Mouse (Mus musculus) cortical plate, adult 2 months (tissue): ENCODE measurements around the gene Spata21. TPM values are rescaled to one million over a fixed set of nuclear protein-coding genes. Genes with fewer than 3 reads are reported as not detected.
A peak's percentile ranks its signal among the peaks of the same experiment; 100 is the strongest.

Experiments used
- H3K27ac ChIP-seq: fragments of 200-500 bp; 2 replicates; pipeline ENCODE4 v1.5.1; 2012; ENCODE audit warnings: low read length, control low read depth, inconsistent platforms; ENCODE audit not compliant: insufficient read depth
- H3K4me1 ChIP-seq: fragments of 200-500 bp; 2 replicates; pipeline ENCODE4 v1.6.1; 2011; ENCODE audit warnings: low read length; ENCODE audit not compliant: control insufficient read depth, insufficient read depth
- H3K4me3 ChIP-seq: fragments of 200-500 bp; 2 replicates; pipeline ENCODE4 v1.5.1; 2011; ENCODE audit warnings: mild to moderate bottlenecking, low read length, control low read depth; ENCODE audit not compliant: insufficient read depth
- CTCF ChIP-seq: fragments of 200-500 bp; IDR thresholded peaks from 2 replicates; pipeline ENCODE4 v1.5.1; 2011; ENCODE audit warnings: mild to moderate bottlenecking, control low read depth, low read length; ENCODE audit not compliant: insufficient read depth; ENCODE audit errors: extremely low read depth
- POLR2A ChIP-seq: fragments of 200-500 bp; IDR thresholded peaks from 2 replicates; pipeline ENCODE4 v1.6.1; 2011; ENCODE audit warnings: mild to moderate bottlenecking, low read length, control low read depth; ENCODE audit not compliant: insufficient read depth; ENCODE audit errors: extremely low read depth
- polyA plus RNA-seq: library from polyadenylated mRNA; depleted of rRNA; stranded (reverse); fragments of >200 nt; gene quantifications from 2 replicates; pipeline ENCODE4 v1.2.3, GENCODE M21; 2012

Spata21 gene
- polyA plus RNA-seq, 1 experiment = 0.71 TPM

GRCm38 (mm10) chr4:141096710-141097109 is 8.6 kb downstream of the Spata21 start:
- Histone ChIP-seq H3K4me1 (0 out of 2 replicates have a peak, but pooled peaks cover 1% of the 10 kb centered on the region), H3K27ac (no peak overlapping the region), H3K4me3 (no peak overlapping the region)
- TF ChIP-seq CTCF (no peak), POLR2A (no peak)

- TF ChIP-seq CTCF (no peak), POLR2A (no peak)
- no peak overlapping the region for H3K4me3 ChIP-seq
These were observed 10.8 kb downstream of the Spata21 start for GRCm38 (mm10) chr4:141098935-141099334.

GRCm38 (mm10) chr4:141099956-141100355 is 11.8 kb downstream of the Spata21 start:
- TF ChIP-seq CTCF (no peak), POLR2A (no peak)
- Histone ChIP-seq H3K4me1 (0 out of 2 replicates have a peak, but pooled peaks cover 1% of the 10 kb centered on the region), H3K27ac (no peak overlapping the region), H3K4me3 (no peak overlapping the region)

More at GRCm38 (mm10) chr4:141098935-141099334, 10.8 kb downstream of the Spata21 start:
- no peak overlapping the region for H3K27ac ChIP-seq
- H3K4me1 ChIP-seq = 0 out of 2 replicates have a peak, but pooled peaks cover 1% of the 10 kb centered on the region

GRCm38 (mm10) chr4:141101291-141101690 is 13.2 kb downstream of the Spata21 start:
- Histone ChIP-seq H3K4me3 (no peak overlapping the region), H3K4me1 (0 out of 2 replicates have a peak, but pooled peaks cover 1% of the 10 kb centered on the region)
- TF ChIP-seq CTCF = no peak
- TF ChIP-seq POLR2A = no peak

GRCm38 (mm10) chr4:141101855-141102254 is 13.7 kb downstream of the Spata21 start:
- TF ChIP-seq POLR2A = no peak
- peak; percentile 26; the same call in 1 of the 2 replicates for TF ChIP-seq CTCF
- Histone ChIP-seq H3K27ac (no peak overlapping the region), H3K4me1 (no peaks in the 10 kb centered on the region), H3K4me3 (no peak overlapping the region)

More at GRCm38 (mm10) chr4:141101291-141101690, 13.2 kb downstream of the Spata21 start:
- no peak overlapping the region for H3K27ac ChIP-seq

GRCm38 (mm10) chr4:141106526-141107183 is 18.5 kb downstream of the Spata21 start:
- Histone ChIP-seq H3K4me3 (no peak overlapping the region), H3K4me1 (no peaks in the 10 kb centered on the region), H3K27ac (no peak overlapping the region)
- TF ChIP-seq CTCF (no peak), POLR2A (no peak)

GRCm38 (mm10) chr4:141108196-141108732 is 20.1 kb downstream of the Spata21 start:
- no peak for TF ChIP-seq CTCF
- TF ChIP-seq POLR2A = no peak
- H3K4me1 ChIP-seq = no peaks in the 10 kb centered on the region
- H3K4me3 ChIP-seq = no peak overlapping the region
- H3K27ac ChIP-seq = no peak overlapping the region

GRCm38 (mm10) chr4:141113831-141114230 is 25.7 kb downstream of the Spata21 start:
- peaks cover 9% of the 10 kb centered on the region for H3K4me1 ChIP-seq
- H3K27ac ChIP-seq = no peak overlapping the region

GRCm38 (mm10) chr4:141114521-141114981 is 26.4 kb downstream of the Spata21 start:
- H3K4me3 ChIP-seq = no peak overlapping the region
- peaks cover 13% of the 10 kb centered on the region for H3K4me1 ChIP-seq
- no peak overlapping the region for H3K27ac ChIP-seq
- no peak for TF ChIP-seq POLR2A
- no peak for TF ChIP-seq CTCF

More at GRCm38 (mm10) chr4:141113831-141114230, 25.7 kb downstream of the Spata21 start:
- no peak overlapping the region for H3K4me3 ChIP-seq
- TF ChIP-seq CTCF (no peak), POLR2A (no peak)

- Histone ChIP-seq H3K4me1 (peaks cover 14% of the 10 kb centered on the region), H3K4me3 (no peak overlapping the region), H3K27ac (no peak overlapping the region)
- no peak for TF ChIP-seq CTCF
- no peak for TF ChIP-seq POLR2A
These were observed 27.3 kb downstream of the Spata21 start for GRCm38 (mm10) chr4:141115398-141115797.
